Mouse (Mus musculus): ENCODE measurements around the gene Noxa1. TPM values are rescaled to one million over a fixed set of nuclear protein-coding genes. Genes with fewer than 3 reads are reported as not detected.

Gene Noxa1
- total RNA-seq, 2 experiments from 2014 or later = not detected

DNA sequence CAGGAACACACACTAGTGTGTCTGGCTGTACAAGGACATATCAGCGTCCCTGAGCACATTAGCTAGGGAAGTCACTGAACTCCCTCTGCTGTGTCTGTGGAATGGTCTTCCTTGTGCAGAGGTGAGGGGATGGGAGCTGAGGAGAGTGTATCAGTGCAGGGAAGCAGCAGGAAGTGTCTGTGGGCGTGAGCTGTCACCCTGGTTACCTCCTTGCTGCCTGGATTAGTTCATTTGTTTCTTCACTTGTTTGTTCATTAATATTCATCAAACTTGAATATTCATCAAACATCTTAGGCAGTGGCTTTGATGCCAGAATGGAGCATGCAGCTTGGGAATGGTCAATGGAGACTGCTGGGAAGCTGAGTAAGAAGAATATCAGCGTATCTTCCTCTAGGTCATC, 4.8 kb upstream of the Noxa1 start:
- intact Hi-C loops (cut with DNase I) = loop anchor here (2.0 to 5.0 kb wide), 3 partner anchors 57 to 158 kb away; partner anchors contain the start of gene Tmem203
- no peak for DNase-seq

DNA sequence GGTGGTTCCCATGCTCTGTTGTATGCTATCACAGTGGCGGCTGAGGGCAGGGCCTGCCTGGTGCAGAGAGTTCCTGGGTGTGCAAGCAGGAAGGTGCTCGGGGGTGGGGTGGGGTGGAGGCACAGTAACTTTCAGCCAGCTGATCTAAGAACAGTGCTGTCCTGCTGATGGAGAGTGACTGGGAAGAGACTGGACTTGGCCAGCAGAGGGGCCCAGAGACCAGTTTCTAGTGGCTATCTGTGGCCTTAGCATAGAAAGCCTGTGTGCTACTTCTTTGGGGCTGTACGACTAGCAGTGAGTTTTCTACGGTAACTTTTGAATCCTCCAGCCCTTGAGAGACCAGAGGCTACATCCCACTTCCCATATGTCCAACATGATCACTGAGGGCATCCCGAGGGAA, 4.0 kb upstream of the Noxa1 start:
- intact Hi-C loops (cut with DNase I) = loop anchor here (2.0 kb wide), 2 partner anchors 58 to 88 kb away; no protein-coding TSS in a partner anchor

DNA sequence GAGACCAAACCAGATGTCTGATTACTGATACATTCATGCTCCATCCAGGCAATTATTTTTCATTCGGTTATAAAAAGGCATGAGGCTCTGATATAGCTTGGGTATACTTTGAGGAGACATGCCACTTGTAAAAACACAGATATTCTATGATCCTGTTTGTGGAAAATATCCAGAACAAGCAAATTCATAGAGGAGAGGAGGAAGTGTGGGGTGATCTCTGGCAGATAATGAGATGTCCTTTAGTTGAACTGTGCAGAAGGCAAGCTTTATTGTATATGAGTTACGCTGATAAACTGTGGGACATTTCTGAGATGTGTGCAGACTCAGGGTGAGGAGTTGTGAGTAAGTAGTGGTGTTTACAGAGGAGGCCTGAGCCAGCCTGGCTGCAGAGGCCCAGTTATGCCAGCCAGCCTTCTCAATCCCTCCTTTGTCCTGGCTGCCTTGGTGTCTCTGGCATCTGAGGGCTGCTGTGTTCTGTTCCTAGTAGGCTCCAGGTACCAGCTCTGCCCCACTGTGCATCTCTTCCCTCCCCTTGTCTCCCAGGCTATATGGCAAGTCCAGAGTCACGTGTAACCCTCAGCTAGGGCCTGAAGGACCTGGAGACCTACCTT, 3.2 kb upstream of the Noxa1 start:
- DNase-seq = no peak
- intact Hi-C loops (cut with DNase I) = loop anchor here (2.0 kb wide), 2 partner anchors 59 to 89 kb away; no protein-coding TSS in a partner anchor

More for the DNA sequence above, 4.0 kb upstream of the Noxa1 start:
- DNase-seq = peak; percentile 63 to 66

DNA sequence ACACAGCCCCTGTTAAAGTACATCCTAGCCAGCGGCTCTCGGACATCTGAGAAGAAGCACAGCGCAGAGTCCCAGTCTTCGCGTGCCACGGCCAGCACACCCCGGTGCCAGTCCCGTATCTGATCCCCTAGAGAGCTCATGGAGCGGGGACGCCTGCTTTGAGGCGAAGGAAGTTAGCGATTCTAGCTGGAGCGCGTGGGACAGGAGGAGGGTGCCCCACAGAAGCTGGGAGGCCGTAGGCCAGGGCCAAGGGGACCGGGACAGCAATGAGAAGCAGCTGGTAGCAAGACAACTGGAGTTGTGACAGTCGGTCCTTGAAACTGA, 202 bp downstream of the Noxa1 start:
- DNase-seq = no peak
- intact Hi-C loops (cut with DNase I) = no loop called here

DNA sequence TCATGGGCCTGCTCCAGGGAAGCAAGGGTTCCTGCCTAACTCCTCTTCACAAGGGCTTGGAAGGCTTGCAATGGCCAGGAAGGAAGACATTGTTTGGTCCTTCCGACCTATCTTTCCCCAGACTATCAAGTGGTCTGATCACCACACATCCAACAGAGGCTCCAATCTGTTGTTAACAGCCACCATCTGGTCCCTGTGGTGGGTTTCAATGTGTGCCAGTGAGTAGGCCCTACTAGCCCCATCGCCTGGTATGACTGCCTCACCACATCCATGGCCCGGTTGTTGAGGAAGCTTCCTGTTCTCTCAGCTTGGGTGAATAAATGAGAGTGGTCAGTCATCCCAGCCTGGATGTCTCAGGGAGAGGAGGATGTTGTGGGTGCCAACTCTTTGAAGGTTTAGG, 6.3 kb downstream of the Noxa1 start:
- no peak for DNase-seq
- intact Hi-C loops (cut with DNase I) = no loop called here

DNA sequence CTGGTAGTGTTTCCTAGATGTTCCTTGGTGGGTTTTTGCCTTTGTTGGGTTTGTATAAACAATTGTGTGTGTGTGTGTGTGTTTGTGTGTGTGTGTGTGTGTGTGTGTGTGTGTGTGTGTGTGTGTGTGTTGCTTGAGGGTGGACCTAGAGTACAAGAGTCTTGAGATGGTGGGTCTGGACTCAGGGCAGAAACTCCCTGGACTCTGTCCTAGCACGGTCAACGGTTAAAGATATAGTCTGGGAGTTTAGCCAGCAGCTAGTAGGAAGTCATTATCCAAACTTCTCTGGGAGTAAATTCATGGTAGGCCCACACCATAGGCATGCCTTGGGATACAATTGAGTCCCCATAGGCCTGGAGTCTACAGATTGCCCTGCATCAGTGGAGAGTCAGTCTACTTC, 7.1 kb downstream of the Noxa1 start:
- peak; percentile 15 to 17 for DNase-seq
- intact Hi-C loops (cut with DNase I) = no loop called here

DNA sequence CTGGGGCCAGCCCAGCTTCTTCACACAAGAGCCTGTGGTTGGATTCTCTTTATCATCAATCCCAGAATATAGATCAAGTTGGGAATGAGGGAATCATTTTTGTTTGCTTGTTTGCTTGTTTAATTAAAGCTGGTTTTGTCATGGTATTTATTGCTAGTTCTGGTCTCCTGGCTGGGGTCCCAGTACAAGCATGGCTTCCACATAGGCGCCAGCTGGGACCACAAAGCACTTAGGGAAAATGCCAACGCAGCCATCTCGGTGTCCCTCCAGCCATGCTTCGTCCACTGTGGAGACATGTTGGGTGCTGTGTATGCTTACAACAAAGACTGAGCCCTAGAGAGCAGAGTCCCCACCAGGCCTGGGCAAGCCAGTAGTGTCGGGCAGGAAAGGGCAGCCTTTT, 9.4 kb downstream of the Noxa1 start:
- intact Hi-C loops (cut with DNase I) = no loop called here
- no peak for DNase-seq

DNA sequence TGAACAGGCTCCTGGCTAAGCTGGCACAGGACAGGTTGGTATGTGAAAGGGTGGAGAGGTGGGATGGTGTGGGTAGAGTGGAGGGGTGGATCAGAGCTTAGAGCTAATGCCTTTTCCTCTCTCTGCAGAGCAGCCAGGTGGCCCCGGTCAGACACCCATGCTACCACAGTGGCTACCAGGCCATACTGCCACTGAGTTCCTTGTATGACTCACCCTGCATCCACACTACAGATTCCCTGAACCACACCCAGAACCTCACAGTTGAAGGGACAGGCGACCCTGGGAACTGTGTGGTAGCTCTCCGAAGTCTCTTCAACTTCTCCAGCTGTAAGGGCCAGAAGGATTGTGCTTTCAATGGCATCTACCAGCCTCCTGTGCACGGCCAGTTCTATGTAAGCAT, 11.3 kb downstream of the Noxa1 start:
- no peak for DNase-seq
- intact Hi-C loops (cut with DNase I) = no loop called here

DNA sequence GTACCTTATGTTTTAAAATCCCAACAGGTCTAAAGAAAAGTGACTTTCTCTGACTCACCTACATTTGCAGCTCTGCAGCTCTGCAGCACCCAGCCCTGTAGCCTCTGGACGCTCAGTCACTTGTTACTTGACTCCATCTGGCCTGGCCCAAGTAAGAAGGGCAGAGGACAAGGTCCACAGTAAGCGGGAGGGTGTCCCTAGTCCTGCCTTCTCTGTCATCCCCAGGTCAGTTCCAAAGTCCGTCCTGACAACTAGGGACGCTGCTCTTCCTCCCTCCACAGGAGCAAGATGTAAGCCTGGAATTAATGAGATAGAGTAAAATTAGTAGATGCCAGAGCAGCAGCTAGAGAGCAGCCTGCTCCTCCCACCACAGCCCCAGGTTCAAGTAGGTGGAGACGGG, 14.9 kb downstream of the Noxa1 start, which contains the start of gene Entpd8:
Gene Entpd8 (plus strand): TSS at position 229 of the 400 bp plus-strand sequence.
- intact Hi-C loops (cut with DNase I) = no loop called here
- DNase-seq = no peak

DNA sequence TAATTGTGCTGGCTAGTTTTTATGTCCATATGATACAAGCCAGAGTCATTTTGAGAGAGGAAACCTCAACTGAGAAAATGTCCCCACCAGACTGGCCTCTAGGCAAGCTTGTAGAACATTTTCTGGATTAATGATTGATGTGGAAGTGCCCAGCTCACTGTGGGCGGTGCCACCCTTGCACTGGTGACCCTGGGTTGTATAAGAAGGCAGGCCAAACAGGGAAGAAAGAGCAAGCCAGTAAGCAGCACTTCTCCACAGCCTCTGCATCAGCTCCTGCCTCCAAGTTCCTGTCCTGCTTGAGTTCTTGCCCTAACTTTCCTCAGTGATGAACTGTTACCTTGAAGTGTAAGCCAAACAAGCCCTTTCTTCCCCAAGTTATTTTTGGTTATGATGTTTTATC, 16.0 kb downstream of the Noxa1 start:
- intact Hi-C loops (cut with DNase I) = no loop called here
- DNase-seq = no peak

DNA sequence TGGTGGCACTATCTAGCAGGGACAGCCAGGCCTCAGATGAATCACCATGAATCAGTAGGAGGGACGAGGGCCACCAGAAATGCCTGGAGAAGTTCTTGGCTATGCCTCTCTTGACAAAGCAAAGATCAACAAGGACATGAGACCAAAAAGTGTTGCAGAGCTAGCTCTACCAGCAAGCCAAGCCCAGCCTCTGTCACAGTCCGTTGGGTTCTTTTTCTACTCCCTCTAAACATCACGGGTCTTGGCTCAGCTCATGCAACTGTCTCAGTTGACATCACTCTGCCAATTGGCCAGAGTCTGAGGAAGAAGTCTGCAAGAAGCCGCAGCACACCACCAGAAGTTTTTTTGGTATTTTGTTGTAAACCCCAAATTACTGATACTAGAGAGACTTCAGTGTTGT, 19.4 kb downstream of the Noxa1 start:
- DNase-seq = peak; percentile 27 to 46
- intact Hi-C loops (cut with DNase I) = no loop called here

DNA sequence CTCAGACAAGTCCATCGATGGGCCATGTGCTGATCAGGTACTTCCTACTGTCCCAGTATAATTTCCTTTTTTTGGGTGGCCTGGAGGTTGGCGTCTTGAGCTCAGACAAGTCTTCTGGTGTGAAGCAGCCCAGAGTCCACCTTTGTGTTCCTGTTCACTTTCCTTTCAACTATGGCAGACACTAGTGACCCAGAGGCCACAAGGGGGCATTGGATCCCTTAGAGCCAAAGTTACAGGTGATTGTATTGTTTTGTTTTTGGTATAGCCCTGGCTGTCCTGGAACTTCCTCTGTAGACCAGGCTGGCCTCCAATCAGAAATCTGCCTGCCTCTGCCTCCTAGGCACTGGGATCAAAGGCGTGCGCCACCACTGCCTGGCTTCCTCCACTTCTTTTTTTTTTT, 22.6 kb downstream of the Noxa1 start:
- no peak for DNase-seq
- intact Hi-C loops (cut with DNase I) = no loop called here

DNA sequence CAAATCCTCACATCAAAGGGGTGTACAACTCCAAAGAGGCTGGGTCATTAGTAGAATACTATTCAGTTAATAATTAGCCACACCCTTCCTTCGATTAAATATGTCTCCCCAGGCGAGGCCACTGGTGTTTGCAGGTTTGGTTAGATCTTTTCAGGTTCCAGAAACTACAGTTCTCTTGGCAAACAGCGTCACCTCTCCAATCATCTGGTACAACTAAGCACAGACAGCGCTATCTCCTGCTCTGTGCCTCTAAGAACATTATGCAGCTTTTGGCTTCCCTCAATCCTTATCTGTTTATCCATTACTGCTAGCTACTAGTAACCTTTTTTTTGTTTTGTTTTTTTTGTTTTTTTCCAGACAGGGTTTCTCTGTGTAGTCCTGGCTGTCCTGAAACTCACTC, 25.4 kb downstream of the Noxa1 start:
- DNase-seq = no peak
- intact Hi-C loops (cut with DNase I) = no loop called here

DNA sequence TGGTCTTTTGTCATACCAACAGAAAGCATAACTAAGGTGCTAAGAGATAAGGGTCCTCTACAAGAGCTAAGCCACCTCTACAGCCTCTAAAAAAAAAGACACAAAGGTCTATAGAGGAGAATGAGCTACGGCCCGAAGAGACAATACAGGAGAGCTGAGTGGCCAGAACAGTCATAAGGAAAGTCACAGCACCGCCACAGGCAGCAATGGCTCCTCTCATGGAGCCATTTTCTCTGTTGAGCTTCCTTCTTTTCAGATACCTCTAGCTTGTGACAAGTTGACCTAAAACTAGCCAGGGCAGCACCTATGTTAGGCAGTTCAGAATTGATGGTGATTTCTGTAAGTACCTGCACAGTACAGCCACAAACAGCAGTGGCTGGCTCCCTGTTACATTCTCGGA, 28.4 kb downstream of the Noxa1 start:
- intact Hi-C loops (cut with DNase I) = no loop called here
- DNase-seq = no peak

DNA sequence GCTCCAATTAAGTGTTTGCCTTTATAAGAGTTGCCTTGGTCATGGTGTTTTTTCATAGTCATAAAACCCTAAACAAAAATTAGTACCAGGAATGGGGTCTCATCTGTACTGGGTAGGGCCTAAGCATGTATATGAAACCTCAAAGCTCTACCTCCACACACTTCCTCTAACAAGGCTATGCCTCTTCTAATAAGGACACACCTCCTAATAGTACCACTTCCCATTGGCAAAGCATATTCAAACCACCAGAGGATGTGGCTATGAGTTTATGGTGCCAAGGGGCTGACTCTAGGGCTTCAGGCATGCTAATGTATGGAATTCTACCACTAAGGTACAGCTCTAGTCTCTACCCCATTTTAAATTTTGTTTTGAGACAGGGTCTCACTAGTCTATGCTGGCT, 29.4 kb downstream of the Noxa1 start:
- intact Hi-C loops (cut with DNase I) = no loop called here
- DNase-seq = no peak

DNA sequence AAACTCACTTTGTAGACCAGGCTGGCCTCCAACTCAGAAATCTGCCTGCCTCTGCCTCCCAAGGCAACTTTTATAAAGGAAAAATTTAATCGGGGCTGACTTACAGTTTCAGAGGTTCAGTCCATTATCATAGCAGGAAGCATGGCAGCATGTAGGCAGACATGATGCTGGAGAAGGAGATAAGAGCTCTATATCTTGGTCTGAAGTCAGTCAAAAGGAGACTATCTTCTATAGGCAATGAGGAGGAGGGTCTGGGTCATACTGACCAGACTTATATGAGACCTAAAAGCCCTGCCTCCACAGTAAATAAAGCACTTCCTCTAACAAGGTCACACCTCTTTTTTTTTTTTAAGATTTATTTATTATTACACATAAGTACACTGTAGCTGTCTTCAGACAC, 30.7 kb downstream of the Noxa1 start:
- intact Hi-C loops (cut with DNase I) = no loop called here
- no peak for DNase-seq

DNA sequence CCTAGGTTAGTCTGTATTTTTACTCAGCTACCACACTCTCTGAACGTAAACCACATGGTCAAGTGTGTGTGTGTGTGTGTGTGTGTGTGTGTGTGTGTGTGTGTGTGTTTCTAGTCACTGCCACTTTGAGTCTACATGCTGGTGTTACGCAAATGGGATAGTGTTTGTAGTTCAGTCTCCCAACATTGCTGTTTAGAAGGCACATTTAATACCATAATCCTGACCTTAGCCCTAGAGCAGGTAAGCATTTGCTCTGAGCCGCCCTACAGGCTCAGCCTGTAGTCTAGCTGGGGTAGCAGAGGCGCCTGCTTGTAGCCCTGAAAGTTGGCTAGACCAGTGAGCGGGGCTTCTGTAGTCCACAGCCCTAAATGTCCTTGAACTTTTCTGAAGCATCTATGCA, 31.4 kb downstream of the Noxa1 start:
- no peak for DNase-seq

DNA sequence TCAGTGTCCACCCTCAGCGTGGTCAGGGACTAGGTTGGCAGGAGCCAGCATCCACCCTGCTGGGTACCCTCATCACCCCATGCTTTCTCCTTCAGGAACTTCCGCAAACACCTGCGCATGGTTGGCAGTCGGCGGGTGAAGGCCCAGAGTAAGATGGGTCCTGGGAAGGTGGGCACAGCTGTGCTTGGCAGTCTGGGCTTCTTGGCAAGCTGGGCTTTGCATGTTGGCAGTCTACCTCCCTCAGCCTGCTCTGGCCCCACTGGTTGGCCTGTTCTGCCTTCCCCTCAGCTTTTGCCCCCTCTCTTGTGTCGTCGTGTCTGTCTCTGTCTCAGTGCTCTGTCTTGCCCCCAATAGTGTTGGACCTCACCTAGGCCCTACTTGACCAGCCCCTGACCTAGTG, 36.0 kb downstream of the Noxa1 start:
- intact Hi-C loops (cut with DNase I) = no loop called here
- no peak for DNase-seq

More for the DNA sequence above, 31.4 kb downstream of the Noxa1 start:
- intact Hi-C loops (cut with DNase I) = no loop called here

DNA sequence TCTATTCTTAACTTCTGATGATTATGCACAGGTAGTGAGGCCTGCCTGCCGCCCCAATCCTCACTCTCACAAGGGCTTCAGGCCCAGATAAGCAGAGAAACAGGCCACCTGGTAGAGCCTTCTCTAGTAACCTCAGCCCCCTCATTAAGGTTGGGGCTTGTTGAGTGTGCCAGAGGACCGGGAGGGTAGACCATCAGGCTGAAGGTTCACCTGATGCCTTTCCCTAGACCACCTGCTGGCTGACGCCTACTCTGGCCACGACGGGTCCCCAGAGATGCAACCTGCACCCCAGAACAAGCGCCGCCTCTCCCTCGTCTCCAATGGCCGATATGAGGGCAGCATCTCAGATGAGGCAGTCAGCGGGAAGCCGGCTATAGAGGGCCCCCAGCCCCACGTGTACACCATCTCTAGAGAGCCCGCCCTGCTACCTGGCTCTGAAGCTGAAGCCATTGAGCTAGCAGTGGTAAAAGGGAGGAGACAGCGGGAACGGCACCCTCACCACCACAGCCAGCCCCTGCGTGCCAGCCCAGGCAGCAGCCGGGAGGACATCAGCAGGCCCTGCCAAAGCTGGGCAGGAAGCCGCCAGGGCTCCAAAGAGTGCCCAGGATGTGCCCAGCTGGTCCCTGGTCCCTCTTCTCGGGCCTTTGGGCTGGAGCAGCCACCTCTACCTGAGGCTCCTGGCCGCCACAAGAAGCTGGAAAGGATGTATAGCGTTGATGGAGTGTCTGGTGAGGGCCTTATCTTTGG, 39.4 kb downstream of the Noxa1 start:
- DNase-seq = no peak
- intact Hi-C loops (cut with DNase I) = no loop called here

DNA sequence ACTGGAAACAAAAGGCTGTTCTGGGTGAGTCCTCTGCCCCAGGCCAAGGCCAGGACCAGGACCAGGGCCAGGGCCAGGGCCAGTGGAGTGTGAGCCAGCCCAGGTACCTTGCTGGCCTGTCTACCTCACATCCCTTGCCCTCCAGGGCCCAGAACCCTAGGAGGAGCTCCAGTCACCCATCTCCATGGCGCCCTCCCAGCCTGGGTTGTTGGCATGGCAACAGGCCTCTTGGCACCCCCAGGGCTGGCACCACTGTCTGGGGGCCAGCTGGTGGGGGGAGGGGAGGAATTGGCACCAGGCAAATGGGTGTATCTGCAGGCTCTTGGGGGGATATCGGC, 39.9 kb downstream of the Noxa1 start:
- DNase-seq = peak; percentile 14 to 28

DNA sequence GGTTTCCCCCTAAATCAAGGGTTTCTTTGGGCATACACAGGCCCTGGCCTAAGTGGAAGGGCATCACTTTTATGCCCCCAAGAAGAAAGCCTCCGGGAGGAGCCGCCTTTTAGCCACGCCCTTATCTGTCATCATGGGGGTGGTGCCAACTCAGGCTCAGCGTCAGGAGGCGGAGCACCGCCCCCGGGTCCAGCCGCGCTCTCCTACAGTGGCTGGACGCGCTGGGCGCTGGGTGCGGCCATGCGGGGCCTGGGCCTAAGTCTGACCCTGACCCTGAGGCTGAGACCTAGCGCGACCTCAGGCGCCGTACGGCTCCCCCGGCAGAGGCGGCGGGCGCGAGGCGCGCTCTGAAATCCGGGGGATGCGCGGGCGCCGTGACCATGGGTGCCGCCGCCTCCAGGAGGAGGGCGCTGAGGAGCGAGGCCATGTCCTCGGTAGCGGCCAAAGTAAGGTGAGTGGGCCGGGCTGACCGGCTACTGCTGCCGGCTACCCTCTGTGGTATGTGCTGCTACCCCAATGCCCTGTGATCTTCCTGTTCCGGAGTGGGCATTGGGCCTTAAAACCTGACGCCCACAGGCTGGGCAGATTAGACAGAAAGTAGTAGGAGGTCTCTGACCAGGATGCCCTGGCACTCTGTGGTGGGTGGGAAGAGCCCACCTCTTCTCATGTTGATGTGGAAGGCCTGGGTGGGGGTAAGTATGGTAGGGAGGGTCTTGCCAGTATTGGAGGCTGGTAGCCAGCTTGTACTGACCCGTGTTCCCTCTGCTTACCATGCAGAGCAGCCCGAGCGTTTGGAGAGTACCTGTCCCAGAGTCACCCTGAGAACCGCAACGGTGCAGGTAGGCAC, 40.5 kb downstream of the Noxa1 start, which contains the start of gene Nsmf:
Gene Nsmf (plus strand): TSS at position 135 of the 847 bp plus-strand sequence.
- intact Hi-C loops (cut with DNase I) = no loop called here
- DNase-seq = peak; percentile 92

More for the DNA sequence above, 39.9 kb downstream of the Noxa1 start:
- intact Hi-C loops (cut with DNase I) = no loop called here

DNA sequence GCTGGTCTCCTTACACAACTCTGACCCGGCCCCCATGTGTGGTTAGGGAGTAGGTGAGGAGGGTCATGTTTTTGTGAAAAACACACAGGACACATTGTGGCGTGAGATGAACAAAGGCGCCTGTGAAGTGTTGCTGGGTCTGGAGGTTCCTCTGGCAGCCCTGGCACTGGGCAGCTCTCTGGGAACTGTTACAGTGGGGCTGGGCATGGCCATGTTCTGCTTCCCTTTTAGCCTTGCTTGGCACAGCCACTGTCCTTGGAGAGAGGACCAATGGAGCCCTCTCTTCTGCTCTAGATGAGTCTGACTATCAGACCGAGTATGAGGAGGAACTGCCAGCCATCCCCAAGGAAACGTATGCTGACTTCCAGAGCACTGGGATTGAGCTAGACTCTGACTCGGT, 41.8 kb downstream of the Noxa1 start:
- intact Hi-C loops (cut with DNase I) = no loop called here

More for the DNA sequence above, 41.8 kb downstream of the Noxa1 start:
- DNase-seq = no peak

Data from heart, postnatal 10 days (tissue).